Mouse (Mus musculus) lung, embryonic 14.5 days (tissue): ENCODE measurements at regions not wholly inside any gene's neighbourhood (a gene's known extent, or its start where the extent isn't known, plus 50 kb on each side); places are given as distances from the start of the nearest gene placed in this dataset.

ENCODE experiments used
- ATAC-seq: fragments of 200-750 bp; cut with Nextera tagmentation; 2 replicates; pipeline ENCODE4 v1.8.0; 2017; ENCODE audit warnings: mild to moderate bottlenecking, moderate TSS enrichment, moderate library complexity; ENCODE audit not compliant: insufficient read depth
- DNase-seq: peaks from one replicate; pipeline ENCODE4 v3.0.0-alpha.2; 2015
- H3K27ac ChIP-seq: fragments of 300-500 bp; sonication (generic); 2 replicates; pipeline ENCODE4 v1.5.1; 2014; ENCODE audit warnings: low read depth, mild to moderate bottlenecking, moderate library complexity
- H3K27me3 ChIP-seq: fragments of 300-500 bp; sonication (generic); 2 replicates; pipeline ENCODE4 v1.6.1; 2014; ENCODE audit warnings: low read length, control low read depth; ENCODE audit not compliant: insufficient read depth
- H3K36me3 ChIP-seq: fragments of 300-500 bp; sonication (generic); 2 replicates; pipeline ENCODE4 v1.6.1; 2014; ENCODE audit warnings: control low read depth; ENCODE audit not compliant: insufficient read depth
- H3K4me1 ChIP-seq: fragments of 300-500 bp; sonication (generic); 2 replicates; pipeline ENCODE4 v1.6.1; 2014; ENCODE audit warnings: antibody characterized with exemption, control low read depth; ENCODE audit not compliant: insufficient read depth
- H3K4me2 ChIP-seq: fragments of 300-500 bp; sonication (generic); 2 replicates; pipeline ENCODE4 v1.6.1; 2014; ENCODE audit warnings: mild to moderate bottlenecking
- H3K4me3 ChIP-seq: fragments of 300-500 bp; sonication (generic); 2 replicates; pipeline ENCODE4 v1.5.1; 2014; ENCODE audit warnings: low read depth, low read length
- H3K9ac ChIP-seq: fragments of 300-500 bp; sonication (generic); 2 replicates; pipeline ENCODE4 v1.6.1; 2014
- H3K9me3 ChIP-seq: fragments of 300-500 bp; sonication (generic); 2 replicates; pipeline ENCODE4 v1.6.1; 2016; ENCODE audit warnings: low read depth, low read length, control low read depth
- CTCF ChIP-seq: IDR thresholded peaks from 2 replicates; pipeline ENCODE4 v1.5.1; 2016; ENCODE audit warnings: antibody characterized with exemption, low read depth
- WGBS: fragments of 180-500 bp; shearing (Covaris S2); extraction: QIAGEN DNeasy Blood & Tissue Kit; methylation state at CpG from one replicate; pipeline ENCODE4 v1.1.7; 2014; 5-methylcytosine and 5-hydroxymethylcytosine counted together

DNA sequence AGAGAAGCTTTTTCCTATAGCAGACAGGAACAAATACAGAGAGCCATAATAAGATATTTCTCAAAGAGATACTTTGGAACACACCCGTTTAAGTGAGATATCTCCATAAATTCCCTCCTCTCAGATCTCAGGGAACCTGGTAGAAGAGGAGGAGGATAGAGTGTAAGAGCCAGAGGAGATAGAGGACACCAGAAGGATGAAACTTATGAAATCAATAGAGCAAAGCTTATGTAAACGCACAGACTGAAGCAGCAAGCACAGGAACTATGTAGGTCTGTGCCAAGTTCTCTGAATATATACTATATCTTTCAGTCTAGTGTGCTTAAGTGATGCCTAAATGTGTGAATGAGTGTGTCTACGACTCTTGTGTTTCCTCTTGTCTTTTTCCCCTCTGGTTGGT, 381.4 kb downstream of the Cylc2 start:
- Histone ChIP-seq H3K9me3 (no peaks in the 10 kb centered on the region), H3K4me1 (no peaks in the 10 kb centered on the region), H3K4me3 (no peak overlapping the region), H3K4me2 (no peak overlapping the region), H3K27ac (no peak overlapping the region), H3K36me3 (no peaks in the 10 kb centered on the region), H3K9ac (no peak overlapping the region), H3K27me3 (no peaks in the 10 kb centered on the region)
- no peak for TF ChIP-seq CTCF
- 59% methylated on average over 3 of the region's 3 CpGs for WGBS
- no peak for DNase-seq
- no peak for ATAC-seq

GRCm38 (mm10) chr4:51599984-51600747, 383.7 kb downstream of the Cylc2 start:
- no peak overlapping the region for H3K27ac ChIP-seq
- H3K9me3 ChIP-seq = no peaks in the 10 kb centered on the region
- DNase-seq (no peak), ATAC-seq (no peak)
- H3K4me3 ChIP-seq = no peak overlapping the region
- no peak overlapping the region for H3K4me2 ChIP-seq
- no peak for TF ChIP-seq CTCF
- no peaks in the 10 kb centered on the region for H3K36me3 ChIP-seq
- WGBS = 76% methylated on average over 6 of the region's 6 CpGs
- H3K27me3 ChIP-seq = no peaks in the 10 kb centered on the region
- H3K9ac ChIP-seq = no peak overlapping the region
- no peaks in the 10 kb centered on the region for H3K4me1 ChIP-seq

DNA sequence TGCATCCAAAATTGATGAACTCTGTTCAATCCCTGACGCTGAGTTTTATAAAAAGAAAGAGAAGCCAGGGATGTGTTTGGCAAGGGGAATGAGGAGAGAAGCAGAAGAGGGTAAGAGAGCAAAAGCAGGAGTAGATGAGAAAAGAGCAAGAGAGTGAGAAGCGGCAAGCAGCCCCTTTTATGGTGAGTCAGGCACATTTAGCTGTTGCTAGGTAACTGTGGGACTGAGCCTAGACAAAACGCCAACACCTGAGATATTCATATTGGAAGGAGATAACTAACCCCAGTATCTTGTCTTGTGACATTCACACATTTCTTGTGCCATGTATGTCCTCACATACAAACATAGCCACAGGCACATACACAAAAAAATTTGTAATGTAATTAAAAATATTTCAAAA, 410.8 kb downstream of the Cylc2 start:
- no peak overlapping the region for H3K9ac ChIP-seq

DNA sequence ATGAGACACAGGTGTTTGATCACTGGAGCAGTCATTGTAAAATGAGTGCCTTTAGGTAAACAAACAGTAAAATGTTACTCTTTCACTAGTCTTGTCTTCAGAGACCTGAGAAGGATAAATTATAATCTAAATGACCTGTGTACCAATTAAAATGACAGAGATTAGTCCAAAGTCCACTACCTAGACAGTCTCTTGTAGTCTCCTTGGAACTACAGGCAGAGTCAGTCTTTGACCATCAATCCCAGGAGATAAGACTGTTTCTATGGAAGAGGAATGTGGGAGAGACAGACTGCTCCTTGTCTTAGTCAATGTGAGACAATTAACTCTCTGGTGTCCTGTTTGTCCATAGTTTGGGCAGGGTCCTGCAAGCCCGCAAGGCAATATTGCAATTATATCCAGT, 417.0 kb downstream of the Cylc2 start:
- 87% methylated on average over 1 of the region's 1 CpGs for WGBS
- no peak overlapping the region for H3K4me3 ChIP-seq
- H3K36me3 ChIP-seq = no peaks in the 10 kb centered on the region
- H3K4me1 ChIP-seq = no peaks in the 10 kb centered on the region
- H3K27ac ChIP-seq = no peak overlapping the region
- no peak for TF ChIP-seq CTCF
- no peak overlapping the region for H3K9ac ChIP-seq
- H3K27me3 ChIP-seq = no peaks in the 10 kb centered on the region
- DNase-seq (no peak), ATAC-seq (no peak)
- no peak overlapping the region for H3K4me2 ChIP-seq
- H3K9me3 ChIP-seq = no peaks in the 10 kb centered on the region

More for the DNA sequence above, 410.8 kb downstream of the Cylc2 start:
- TF ChIP-seq CTCF = no peak
- no peak overlapping the region for H3K4me3 ChIP-seq
- no peaks in the 10 kb centered on the region for H3K36me3 ChIP-seq
- no peak overlapping the region for H3K4me2 ChIP-seq
- WGBS = 39% methylated on average over 3 of the region's 3 CpGs
- H3K9me3 ChIP-seq = no peaks in the 10 kb centered on the region
- ATAC-seq = no peak
- H3K4me1 ChIP-seq = no peaks in the 10 kb centered on the region
- DNase-seq = no peak
- H3K27ac ChIP-seq = no peak overlapping the region
- H3K27me3 ChIP-seq = no peaks in the 10 kb centered on the region

DNA sequence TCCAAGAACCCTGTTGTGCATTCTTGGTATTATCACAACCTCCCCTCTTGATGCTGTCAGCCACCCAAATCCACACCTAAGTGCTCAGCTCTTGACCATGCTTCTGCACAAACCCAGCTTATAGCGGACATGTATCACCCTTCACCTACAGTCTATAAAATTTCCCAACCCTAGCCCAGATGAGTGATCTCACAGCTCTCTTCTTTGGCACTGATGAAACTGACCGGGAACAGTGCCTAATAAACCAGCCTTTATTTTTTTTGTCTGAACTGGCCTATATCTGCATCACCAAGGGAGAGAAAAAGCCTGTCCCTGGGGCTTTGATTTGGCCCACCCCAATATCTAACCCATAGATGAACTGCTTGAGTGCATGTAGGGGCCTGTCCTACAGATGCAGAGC, 440.8 kb downstream of the Cylc2 start:
- H3K4me3 ChIP-seq = no peak overlapping the region
- no peak overlapping the region for H3K27ac ChIP-seq
- H3K27me3 ChIP-seq = no peaks in the 10 kb centered on the region
- no peaks in the 10 kb centered on the region for H3K36me3 ChIP-seq
- no peak for TF ChIP-seq CTCF
- no peak for ATAC-seq
- peak; percentile 3 for DNase-seq
- H3K4me2 ChIP-seq = no peak overlapping the region
- H3K4me1 ChIP-seq = no peaks in the 10 kb centered on the region
- H3K9ac ChIP-seq = no peak overlapping the region
- WGBS = 79% methylated on average over 2 of the region's 2 CpGs
- H3K9me3 ChIP-seq = no peaks in the 10 kb centered on the region

DNA sequence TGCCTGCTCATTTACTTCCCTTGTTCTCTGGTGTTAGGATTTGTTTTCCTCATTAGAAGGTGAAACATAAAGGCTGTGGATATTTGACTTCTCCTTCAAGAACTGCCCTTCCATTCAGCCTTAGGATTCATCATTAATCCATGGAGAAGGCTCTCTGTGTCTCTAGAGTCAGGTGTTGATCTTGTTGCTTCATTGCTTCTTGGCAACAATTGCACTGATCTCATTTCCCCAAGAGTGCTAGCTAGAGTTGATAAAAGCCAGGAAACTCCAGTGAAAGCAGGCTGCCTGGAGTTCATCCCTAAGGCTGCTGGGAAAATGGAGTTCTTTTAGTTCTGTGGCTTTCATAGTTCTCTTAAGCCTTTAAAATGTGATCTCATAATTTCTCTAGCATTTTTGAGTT, 441.8 kb downstream of the Cylc2 start:
- Histone ChIP-seq H3K27ac (no peak overlapping the region), H3K4me3 (no peak overlapping the region), H3K4me2 (no peak overlapping the region), H3K9me3 (no peaks in the 10 kb centered on the region), H3K9ac (no peak overlapping the region), H3K27me3 (no peaks in the 10 kb centered on the region), H3K4me1 (no peaks in the 10 kb centered on the region), H3K36me3 (no peaks in the 10 kb centered on the region)
- DNase-seq (no peak), ATAC-seq (no peak)
- TF ChIP-seq CTCF = no peak

DNA sequence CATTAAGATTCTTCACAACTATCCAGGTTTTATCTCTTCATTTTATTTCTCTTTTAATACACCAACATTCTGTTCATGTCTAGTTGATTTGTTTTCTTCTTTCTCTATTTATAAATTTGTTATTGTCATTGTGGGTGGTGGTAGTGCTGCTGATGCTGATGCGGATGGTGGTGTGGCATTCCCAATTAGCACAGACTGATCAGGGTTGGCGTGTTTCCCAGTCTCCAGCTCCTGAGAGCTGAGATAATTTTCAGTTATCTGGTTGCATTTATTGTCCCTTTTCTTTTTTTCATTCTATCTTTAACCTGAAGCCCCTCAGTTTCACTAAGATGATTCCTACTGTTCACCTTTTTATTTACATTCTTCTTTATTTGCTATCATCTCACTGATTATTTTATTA, 455.0 kb downstream of the Cylc2 start:
- no peaks in the 10 kb centered on the region for H3K27me3 ChIP-seq
- H3K4me1 ChIP-seq = no peaks in the 10 kb centered on the region
- no peak for ATAC-seq
- no peak overlapping the region for H3K27ac ChIP-seq
- no peak overlapping the region for H3K4me2 ChIP-seq
- 76% methylated on average over 2 of the region's 2 CpGs for WGBS
- no peak for TF ChIP-seq CTCF
- H3K9me3 ChIP-seq = no peaks in the 10 kb centered on the region
- no peak for DNase-seq
- H3K36me3 ChIP-seq = no peaks in the 10 kb centered on the region
- H3K4me3 ChIP-seq = no peak overlapping the region
- H3K9ac ChIP-seq = no peak overlapping the region
